Mouse (Mus musculus) adrenal gland (tissue): ENCODE results near the gene Aurkb.
"Not testable (repeated sequence)": the region's sequence is repeated elsewhere in the genome, so short reads cannot be mapped to it uniquely, and the experiment has no call there.

Experiments
- intact Hi-C: fragments of 180-260 bp; cut with DNase I; formaldehyde crosslinking; loops from one replicate; pipeline ENCODE4 v1.15.1; 2025
- long read RNA-seq, 2 experiments: library from polyadenylated mRNA; unstranded; transcript quantifications; one replicate each; pipeline ENCODE4 v2.0.0; 2020; ENCODE audit warnings: borderline replicate concordance in 1 of 2; ENCODE audit not compliant: insufficient replicate concordance in 1 of 2

The Aurkb gene
- long read RNA-seq, experiment 1, partial matches to known transcripts, result 0 of 3 reads
- long read RNA-seq, experiment 1, other reads (novel, unspliced or antisense), result 1 of 3 reads
- long read RNA-seq, experiment 2, partial matches to known transcripts, result 0 of 2 reads
- long read RNA-seq, experiment 2, other reads (novel, unspliced or antisense), result 0 of 2 reads

DNA sequence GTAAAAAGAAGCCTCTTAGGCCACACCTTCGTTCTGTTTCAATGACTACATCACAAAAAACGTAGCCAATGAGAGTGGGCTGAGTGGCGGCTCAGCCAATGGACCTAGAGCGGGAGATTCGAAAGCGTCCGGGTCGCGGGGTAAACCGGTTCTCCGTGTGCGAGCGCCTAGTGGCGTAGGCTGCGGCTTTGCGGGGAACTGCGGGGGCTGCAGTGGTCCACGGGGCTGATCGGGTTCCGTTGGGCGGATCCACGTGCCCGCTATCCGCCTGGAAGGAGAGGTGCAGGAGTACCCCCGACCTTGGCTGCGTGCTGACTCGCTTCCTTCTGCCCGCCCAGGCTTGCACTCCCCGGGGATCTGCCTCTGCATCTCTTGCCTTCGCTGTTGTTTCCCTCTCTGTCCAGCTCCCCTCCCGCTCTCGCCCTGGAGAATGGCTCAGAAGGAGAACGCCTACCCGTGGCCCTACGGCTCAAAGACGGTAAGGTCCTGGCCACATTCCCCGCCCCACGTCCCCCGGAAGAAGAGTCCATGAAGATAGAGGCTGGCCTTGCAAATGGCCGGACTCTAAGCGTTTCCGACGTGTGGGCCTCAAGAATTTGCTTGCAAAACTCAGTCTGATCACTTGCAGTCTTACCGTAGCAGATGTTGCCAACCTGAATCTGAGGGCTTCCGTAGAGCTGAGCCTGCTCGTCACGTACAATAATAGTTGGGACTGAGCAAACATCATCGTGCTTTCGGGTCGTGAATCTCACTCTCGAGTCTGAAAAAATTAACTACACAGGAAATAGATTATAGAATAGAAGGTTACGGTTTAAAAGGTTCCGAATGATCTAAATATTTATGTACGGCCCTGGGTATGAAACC lies at the start of gene Aurkb:
Gene Aurkb (plus strand): TSS at position 117 of the 864 bp plus-strand sequence.
- intact Hi-C loops, result no loop called here

DNA sequence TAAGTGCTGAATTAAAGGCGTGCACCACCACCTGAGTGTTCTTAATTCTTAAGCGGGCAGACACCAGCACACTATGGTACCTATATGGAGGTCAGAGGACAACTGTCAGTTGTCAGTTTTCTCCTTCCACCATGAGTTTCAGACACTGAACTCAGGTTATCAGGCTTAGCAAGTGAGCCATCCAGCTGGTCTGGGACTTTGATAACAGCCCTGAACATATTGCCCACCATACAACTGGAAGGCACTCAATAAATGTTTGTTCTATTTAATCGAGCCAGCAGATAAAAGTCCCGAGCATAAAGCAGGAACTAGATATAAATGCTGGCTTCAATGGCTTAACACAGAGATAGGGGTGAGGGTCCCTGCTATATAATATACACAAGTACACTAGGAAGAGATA lies 48.4 kb upstream of the Aurkb start:
- intact Hi-C loops, result no loop called here

DNA sequence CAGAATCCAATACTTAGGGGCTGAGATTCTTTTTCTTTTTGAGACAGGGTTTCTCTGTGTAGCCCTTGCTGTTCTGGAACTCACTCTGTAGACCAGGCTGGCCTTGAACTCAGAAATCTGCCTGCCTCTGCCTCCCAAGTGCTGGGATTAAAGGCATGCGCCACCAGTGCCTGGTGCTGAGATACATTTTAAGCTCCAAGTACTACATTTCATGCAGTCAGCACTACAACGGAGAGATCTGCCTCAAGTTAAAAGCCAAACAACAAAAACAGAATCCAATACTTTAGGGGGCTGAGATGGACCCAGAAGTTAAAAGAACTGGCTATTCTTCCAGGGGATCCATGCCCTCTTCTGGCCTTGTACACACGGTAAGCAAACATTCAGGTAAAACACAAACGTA lies 42.7 kb upstream of the Aurkb start:
- intact Hi-C loops, result not testable (repeated sequence)

DNA sequence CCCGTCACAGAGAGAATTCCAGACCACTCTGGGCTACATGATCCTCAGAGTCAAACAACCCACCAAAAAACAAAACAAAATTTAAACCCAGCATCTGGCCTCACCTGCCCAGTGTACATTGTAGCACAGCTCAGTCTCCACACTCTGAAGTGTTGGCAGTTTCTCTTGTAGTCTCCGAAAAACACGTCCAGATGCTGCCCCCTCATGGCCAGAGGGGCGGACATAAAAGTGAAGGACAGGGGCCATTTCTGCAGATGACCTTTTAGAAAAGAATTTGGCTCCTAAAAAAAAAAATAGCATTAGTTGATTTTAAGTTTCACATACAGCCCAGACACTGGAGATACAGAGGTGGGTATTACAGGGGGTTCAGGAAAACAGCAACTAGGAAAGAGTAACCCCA lies 41.9 kb upstream of the Aurkb start:
- intact Hi-C loops, result no loop called here

DNA sequence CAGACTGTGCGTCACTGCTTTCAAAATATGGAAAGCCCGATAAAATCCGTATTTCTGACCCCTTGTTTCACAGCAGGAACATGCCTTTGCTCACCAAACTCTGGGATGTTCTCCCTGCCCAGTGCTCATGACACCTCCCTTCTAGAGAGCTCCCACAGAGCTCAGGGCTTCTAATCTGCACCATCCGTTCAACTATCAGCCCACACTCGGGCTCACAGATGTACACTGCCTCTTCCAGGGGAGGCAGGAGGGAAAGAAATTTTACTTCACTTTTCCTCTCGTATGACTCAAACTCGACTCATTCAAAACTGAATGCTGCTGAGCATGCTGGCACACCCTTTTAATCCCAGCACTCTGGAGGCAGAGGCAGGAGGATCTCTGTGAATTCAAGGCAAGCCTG lies 40.3 kb upstream of the Aurkb start:
- intact Hi-C loops, result no loop called here

DNA sequence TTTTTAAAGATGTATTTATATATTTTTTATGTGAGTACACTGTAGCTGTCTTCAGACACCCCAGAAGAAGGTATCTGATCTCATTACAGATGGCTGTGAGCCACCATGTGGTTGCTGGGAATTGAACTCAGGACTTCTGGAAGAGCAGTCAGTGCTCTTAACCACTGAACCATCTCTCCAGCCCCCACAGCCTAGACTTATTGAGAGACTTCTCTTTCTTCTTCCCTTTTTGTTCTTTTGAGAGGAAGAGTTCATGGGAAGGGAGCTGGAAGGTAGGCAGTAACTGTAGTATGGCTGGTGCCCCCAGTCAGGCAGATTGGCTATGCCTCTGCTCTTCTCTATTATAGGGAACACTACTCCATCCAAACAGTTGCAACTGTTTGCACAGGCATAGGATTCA lies 38.9 kb upstream of the Aurkb start:
- intact Hi-C loops, result not testable (repeated sequence)

DNA sequence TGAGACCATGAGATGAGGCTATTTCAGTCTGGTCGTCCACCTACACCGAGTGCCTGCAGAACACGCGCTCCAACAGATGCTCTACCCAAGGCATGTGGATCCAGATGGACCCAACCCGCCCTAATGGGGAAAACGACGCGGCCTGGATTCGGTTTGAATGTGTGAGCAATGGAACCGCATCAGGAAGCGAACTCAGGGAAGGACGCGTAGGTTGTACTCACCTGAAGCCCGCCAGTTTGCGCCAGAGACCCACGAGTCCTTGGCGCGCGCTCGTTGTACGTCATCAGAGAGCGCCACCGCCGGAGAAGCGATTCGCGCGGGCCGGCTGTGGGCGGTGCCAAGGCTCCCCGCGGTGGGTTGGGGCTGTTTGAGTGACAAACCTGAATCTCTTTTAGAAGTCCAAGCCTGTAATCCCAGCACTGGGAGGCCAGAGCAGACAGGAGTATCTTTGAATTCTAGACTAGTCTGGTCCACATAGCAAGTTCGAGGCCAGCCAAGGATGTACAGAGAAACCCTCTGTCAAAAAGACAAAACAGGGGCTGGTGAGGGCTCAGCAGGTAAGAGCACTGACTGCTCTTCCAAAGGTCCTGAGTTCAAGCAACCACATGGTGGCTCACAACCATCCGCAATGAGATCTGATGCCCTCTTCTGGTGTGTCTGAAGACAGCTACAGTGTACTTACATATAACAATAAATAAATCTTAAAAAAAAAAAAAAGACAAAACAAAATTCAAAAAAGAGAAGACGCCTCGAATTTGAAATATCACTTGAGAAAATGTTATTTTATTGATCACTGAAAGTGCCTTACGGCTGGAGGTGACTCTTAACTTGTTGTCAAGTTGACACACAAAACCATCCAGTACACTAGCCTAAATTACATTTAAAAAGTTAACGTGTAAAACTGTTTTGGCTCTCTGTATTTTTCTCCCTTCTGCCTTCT lies 37.0 kb upstream of the Aurkb start, which contains the start of gene Pfas:
Gene Pfas (minus strand): TSS at position 279 of the 940 bp plus-strand sequence.
- intact Hi-C loops, result no loop called here

DNA sequence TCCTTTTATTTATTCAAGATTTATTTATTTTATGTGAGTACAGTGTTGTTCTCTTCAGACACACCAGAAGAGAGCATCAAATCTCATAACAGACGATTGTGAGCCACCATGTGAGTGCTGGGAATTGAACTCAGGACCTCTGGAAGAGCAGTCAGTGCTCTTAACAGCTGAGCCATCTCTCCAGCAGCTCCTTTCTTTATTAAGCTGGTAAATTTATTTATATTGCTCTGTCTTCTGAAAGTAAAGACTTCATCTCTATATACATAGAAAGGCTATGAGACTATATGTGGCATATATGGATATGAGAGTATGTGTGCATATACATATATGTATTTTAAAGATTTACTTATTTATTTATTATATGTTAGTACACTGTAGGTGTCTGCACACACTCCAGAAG lies 35.9 kb upstream of the Aurkb start:
- intact Hi-C loops, result no loop called here

DNA sequence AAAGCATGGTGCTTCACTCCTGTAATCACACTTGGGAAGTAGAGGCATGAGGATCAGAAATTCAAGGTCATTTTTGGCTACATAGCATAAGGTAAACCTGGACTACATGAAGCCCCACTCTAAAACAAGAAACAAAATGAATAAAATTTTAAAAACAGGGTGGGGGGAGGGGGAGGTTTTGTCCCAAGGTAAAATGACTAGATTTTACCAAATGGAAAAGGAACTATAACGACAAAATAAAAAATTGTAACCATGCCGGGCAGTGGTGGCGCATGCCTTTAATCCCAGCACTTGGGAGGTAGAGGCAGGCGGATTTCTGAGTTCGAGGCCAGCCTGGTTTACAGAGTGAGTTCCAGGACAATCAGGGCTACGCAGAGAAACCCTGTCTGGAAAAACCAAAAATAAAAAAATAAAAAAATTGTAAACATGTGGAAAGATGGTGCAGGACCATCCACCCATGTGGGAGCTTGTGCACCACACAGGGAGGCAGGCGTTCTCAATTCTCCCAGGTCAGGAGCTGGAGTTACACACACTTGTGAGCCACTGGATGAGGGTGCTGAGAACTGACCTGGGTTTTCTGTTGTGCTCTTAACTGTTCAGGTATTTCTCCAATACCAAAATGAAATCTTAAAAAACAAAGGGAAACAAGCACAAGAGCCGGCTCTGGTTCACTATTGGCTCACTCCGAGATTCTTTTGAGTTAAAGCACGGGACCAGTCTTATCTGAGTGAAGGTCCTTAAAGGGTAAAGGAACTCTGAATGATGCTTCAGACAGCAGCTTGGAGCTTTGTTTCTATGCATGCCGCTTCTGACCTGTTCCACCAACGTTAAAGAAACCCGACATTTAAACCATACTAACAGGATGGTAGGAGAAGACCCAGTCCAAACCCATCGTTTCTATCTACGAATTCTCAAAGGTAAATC lies 34.8 kb upstream of the Aurkb start:
- intact Hi-C loops, result no loop called here

DNA sequence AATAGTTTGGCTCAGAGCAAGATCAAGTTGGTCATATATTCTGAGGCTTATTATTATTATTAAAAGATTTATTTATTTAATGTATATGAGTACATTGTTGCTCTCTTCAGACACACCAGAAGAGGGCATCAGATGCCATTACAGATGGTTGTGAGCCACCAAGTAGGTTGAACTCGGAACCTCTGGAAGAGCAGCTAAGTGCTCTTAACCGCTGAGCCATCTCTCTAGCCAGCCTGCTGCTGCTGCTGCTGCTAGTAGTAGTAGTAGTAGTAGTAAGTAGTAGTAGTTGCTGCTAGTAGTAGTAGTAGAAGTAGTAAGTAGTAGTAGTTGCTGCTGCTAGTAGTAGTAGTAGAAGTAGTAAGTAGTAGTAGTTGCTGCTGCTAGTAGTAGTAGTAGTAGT lies 34.0 kb upstream of the Aurkb start:
- intact Hi-C loops, result not testable (repeated sequence)

DNA sequence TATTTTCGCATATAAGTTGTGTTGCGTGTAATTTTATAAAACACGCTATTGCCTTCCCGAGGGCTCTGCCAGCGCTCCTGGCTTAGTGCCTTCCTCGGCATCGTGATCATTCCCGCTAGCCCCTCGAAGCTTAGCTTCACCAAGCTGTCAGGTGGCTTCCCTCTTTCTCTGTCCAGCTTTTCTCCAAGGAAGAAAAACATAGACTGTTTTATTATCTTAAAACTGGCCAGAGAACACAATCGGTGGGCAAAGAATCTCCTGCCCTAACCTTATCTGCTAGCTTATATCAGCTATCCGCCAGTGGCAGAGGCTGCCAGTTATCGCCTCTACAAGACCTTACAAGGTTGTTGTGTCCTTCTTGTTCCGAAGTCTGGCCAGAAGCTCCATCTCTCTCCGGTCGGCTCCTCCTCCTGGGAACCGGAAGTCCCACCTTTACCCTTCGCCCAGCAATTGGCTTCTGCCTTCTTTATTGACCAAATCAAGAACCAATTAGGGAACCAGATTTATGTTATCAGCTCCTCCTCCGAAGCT lies 33.3 kb upstream of the Aurkb start:
- intact Hi-C loops, result no loop called here

DNA sequence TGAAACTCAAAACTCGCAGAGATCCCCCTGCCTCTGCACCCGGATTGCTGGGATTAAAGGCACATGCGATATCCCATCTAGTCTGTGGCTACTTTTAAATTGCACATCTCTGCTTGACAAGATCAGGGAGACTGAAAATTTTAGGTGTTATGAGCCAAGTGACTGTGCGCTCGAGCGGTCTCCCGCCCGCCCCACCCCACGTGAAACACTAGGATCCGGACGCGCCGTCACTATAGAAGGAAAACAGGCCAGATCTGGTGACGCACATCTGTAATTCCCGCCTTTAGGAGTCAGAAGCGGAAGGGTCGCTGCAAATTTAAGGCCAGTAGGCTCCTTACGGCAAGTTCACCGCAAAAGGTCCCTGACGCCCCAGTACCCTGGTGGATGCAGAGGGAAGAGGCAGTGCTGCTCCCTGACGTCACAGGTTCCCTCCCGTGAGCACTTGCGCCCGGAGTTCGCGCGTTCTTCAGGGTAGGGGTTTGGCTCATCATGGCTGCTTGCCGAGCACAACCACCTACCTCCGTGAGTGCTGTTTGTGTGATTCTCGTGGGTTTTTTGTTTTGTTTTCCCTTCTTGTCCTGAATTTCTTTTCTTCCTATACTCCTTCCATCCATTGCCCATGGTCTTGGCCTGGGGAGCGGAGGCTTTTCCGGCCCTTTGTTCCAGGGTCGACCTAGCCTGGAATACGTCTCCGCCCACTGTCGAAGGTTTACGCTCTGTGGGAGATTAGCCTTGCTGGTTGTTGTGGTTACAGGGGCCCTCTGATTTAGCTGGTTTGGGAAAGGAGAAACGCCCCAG lies 29.6 kb upstream of the Aurkb start, which contains the start of gene Ctc1:
Gene Ctc1 (plus strand): TSS at position 268 of the 798 bp plus-strand sequence.
- intact Hi-C loops, result no loop called here

DNA sequence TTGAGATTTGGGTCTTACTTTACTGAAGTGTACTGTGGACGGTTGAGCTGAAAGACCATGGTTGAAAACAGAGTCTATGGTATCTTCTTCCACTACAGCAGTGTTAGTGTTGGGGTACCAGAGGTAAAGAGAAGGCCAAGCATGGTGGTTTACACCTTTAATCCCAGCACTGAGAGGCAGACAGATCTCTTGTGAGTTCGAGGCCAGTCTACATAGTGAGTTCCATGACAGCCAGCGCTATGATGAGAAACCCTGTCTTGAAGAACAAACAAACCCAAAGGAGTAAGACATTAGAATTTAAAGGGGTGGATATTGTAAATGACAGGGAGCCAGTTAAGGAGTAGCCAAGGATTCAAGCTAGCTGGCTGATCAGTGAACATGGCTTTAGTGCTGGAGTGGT lies 28.7 kb upstream of the Aurkb start:
- intact Hi-C loops, result no loop called here

DNA sequence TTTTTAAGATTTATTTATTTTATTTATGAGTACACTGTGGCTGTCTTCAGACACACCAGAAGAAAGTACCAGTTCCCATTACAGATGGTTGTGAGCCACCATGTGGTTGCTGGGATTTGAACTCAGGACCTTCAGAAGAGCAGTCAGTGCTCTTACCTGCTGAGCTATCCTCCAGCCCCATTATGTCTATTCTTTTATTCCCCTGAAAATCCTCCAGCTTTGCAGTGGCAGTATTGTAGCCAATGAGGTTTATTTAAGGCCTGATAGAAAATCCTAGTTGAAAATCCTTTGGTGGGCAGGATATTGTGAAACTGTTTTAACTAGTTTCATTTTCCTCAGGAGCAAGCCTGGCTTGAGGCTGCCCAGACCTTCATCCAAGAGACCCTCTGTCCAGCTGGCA lies 24.8 kb upstream of the Aurkb start:
- intact Hi-C loops, result no loop called here

DNA sequence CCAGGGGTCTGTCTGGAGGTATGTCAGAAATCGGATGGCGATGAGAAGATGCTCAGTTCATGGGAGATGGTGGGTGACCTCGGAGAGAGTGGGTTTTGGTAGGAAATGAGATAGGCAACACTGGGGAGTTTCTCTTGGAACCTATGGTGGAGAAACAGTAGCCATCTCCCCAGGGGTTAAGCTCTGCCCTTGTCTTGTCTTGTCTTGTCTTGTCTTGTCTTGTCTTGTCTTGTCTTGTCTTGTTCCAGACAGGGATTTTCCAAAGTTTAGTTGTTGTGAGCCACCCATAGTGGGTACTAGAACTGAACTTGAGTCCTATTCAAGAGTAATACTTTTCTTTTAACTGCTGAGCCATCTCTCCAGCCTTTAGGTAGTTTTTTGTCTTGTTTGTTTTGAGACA lies 18.9 kb upstream of the Aurkb start:
- intact Hi-C loops, result no loop called here

DNA sequence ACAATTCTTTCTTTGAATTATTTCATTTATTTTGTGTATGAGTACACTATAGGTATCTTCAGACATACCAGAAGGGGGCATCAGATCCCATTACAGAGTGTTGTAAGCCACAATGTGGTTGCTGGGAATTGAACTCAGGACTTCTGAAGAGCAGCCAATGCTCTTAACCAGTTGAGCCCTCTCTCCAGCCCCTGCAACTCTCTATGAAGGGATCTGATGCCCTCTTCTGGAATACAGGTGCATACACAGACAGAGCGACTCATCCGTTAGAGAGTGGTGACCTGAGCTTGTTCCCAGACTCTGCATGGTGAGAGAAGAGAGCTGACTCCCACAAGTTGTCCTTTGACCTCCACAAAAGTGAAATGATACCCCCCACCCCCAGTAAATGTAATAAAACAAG lies 16.6 kb upstream of the Aurkb start:
- intact Hi-C loops, result no loop called here

DNA sequence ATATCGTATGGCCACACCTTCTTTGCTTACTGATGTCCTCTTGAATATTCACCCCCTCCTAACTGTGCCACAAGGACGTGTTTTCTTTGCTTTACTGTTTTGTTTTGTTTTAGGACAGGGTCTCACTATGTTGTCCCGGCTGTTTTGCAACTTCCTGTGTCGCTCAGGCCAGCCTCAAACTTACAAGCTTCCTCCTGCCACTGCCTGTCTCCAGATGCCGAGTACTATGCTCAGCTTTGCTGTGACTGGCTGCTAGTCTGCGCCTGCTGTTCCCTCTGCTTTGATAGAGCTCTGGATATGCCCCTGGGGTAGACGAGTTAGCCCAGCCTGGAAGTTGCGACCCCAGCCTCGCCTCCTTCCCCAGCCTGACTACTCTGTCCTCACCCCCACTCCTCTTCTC lies 11.9 kb upstream of the Aurkb start:
- intact Hi-C loops, result loop anchor here (5.0 kb wide), 1 partner anchor 66 kb away; the partner anchor contains the start of gene Slc25a35

DNA sequence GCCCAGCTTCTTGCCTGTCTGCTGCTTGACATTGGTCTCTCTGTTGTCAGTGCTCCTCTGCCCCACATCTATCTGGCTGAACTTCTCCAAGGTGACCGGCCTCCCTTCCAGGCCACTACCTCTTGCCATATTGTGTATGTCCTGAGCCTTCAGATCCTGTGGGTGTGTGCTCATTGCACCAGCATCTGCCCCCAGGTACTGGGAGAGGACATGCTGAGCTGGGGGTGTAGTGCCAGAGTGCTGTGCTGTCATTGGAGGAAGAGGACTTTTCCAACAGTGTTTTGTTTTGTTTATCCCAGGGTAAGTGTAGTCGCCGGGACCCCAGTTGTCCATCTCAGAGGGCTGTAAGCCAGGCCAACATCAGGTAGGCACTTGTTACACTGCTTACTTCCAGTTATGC lies 10.9 kb upstream of the Aurkb start:
- intact Hi-C loops, result loop anchor here (5.0 kb wide), 1 partner anchor 67 kb away; the partner anchor contains the start of gene Slc25a35

DNA sequence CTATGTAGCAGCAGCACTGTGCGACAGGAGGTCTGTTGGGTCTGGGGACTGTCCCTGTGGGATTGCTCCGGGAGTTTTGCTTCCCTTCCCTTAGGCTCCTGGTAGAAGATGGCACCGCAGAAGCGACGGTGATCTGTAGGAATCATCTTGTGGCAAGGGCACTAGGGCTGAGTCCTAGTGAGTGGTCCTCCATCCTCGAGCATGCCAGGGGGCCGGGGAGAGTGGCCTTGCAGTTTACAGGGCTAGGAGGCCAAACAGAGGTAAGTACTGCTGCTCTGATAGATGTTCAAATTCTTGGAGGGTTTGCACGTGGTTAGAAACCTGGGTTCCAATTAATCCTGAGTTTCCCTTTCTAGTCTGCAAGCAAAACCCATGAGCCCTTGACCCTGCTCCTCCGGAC lies 10.0 kb upstream of the Aurkb start:
- intact Hi-C loops, result loop anchor here (5.0 kb wide), 1 partner anchor 133 kb away; the partner anchor contains the start of gene Rpl26
